Mouse (Mus musculus) erythroblast, embryonic 14.5 days (primary cell): Measurements from ENCODE around the gene Rras2.

ENCODE experiments used
- GATA1 ChIP-seq: IDR thresholded peaks from 2 replicates; pipeline ENCODE4 v1.6.1; 2012; ENCODE audit warnings: low read length, inconsistent platforms, mixed read lengths
- TAL1 ChIP-seq: IDR thresholded peaks from 3 replicates; pipeline ENCODE4 v1.6.1; 2012; ENCODE audit warnings: low read length, inconsistent platforms, mixed read lengths

DNA sequence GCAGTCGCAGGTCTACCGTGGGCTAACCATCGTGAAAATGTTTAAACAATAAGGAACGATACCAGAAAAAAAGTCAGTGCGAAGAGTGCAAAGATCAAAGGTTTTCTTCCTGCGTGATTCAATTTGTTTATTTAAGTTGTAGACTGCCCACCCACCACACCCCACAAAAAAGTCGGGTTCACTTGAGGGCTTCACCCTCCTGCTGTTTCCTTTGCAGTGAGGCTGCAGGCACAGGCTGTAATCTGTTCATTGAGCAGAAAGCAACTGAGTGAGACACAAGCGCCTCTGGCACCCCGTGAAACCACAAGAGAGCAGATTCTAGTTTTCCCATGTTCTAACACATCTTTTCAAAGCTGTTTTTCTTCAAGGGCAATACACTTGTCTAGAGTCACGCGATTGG, 29.6 kb downstream of the Rras2 start:
- TF ChIP-seq TAL1 (no peak), GATA1 (no peak)
